Mouse (Mus musculus) cerebellum, postnatal 4 days (tissue): ENCODE results near the gene Cir1.

ENCODE experiments used
- DNase-seq, 2 experiments: peaks; one replicate each; pipeline ENCODE4 v3.0.0; 2022; ENCODE audit warnings: low spot score in 2 of 2, mixed read lengths in 1 of 2

The Cir1 gene

GRCm38 (mm10) chr2:73272351-73273248 lies 39.9 kb downstream of the Cir1 start:
- DNase-seq, result no peak

GRCm38 (mm10) chr2:73271459-73272161 lies 40.9 kb downstream of the Cir1 start, which contains the start of gene Sp9:
Gene Sp9 (plus strand): TSS chr2:73271925.
- DNase-seq, result no peak

- no peak for DNase-seq
These were observed 41.7 kb downstream of the Cir1 start for GRCm38 (mm10) chr2:73270593-73271458.

GRCm38 (mm10) chr2:73270071-73270592 lies 42.4 kb downstream of the Cir1 start:
- no peak for DNase-seq

- no peak for DNase-seq
These were observed 42.8 kb downstream of the Cir1 start for GRCm38 (mm10) chr2:73269666-73270065.

- no peak for DNase-seq
These were observed 43.6 kb downstream of the Cir1 start for GRCm38 (mm10) chr2:73268836-73269395.

- DNase-seq, result no peak
These were observed 44.2 kb downstream of the Cir1 start for GRCm38 (mm10) chr2:73268281-73268680.

- no peak for DNase-seq
These were observed 44.7 kb downstream of the Cir1 start for GRCm38 (mm10) chr2:73267818-73268217.

GRCm38 (mm10) chr2:73267231-73267630 lies 45.3 kb downstream of the Cir1 start:
- DNase-seq, result no peak

GRCm38 (mm10) chr2:73266623-73267022 lies 45.9 kb downstream of the Cir1 start:
- no peak for DNase-seq

- no peak for DNase-seq
These were observed 46.5 kb downstream of the Cir1 start for GRCm38 (mm10) chr2:73266011-73266410.

- DNase-seq, result no peak
These were observed 47.8 kb downstream of the Cir1 start for GRCm38 (mm10) chr2:73264611-73265195.

- DNase-seq, result no peak
These were observed 48.5 kb downstream of the Cir1 start for GRCm38 (mm10) chr2:73263794-73264610.

GRCm38 (mm10) chr2:73263172-73263765 lies 49.2 kb downstream of the Cir1 start:
- DNase-seq, result no peak

- no peak for DNase-seq
These were observed 63.8 kb downstream of the Cir1 start for GRCm38 (mm10) chr2:73248701-73249100.

GRCm38 (mm10) chr2:73241299-73241698 lies 71.2 kb downstream of the Cir1 start:
- no peak for DNase-seq
